Mouse (Mus musculus): ENCODE data around the gene Nfam1. TPM values are rescaled to one million over a fixed set of nuclear protein-coding genes. Genes with fewer than 3 reads are reported as not detected.
"Not testable (repeated sequence)": the region's sequence is repeated elsewhere in the genome, so short reads cannot be mapped to it uniquely, and the experiment has no call there.

Gene Nfam1
- polyA plus RNA-seq, 1 experiment from 2014 or later: 2.8 TPM

DNA sequence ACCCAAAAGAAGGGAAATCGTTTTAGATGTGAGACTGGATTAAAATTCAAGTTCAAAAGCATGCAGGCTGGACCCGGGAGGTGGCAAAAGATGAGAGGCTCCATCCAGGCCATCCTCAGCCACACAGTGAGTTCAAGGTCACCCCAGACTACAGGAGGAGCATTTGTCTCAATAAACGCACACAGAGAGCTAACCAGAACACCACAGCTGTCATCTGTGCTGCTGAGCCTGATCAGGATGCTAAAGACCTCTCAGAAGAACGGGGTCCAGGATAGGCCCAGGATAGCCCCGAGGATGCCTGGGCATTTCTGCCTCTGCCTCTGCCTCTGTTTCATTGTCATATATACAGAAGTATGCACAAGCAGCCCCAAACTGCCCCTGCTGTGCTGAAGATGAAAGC, 22.5 kb upstream of the Nfam1 start:
- Histone ChIP-seq H3K4me1 (replicated peaks) (peaks cover 65% of the 10 kb centered on the region), H3K27ac (no peak overlapping the region)
- 38% methylated on average over 5 of the region's 5 CpGs for WGBS

DNA sequence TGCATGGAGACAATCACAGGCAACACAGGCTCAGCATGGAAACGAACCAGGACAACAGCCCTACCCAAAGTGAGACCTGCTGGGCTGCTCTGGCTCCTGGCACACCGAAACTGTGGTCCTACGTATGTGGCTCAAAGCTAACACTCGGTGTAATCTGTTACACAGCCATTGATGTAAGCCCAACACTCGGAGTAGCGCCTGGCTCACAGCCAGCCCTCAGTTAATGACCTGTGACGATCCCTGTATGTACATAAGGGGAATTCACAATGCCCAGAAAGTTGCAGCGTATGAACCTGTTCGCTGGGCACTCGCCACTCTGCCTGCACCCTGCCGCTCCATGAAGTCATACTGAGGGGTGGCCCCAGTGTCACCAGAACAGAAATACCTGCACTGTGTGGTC, 20.2 kb upstream of the Nfam1 start:
- H3K4me3 ChIP-seq: no peak overlapping the region
- 0 out of 2 replicates have a peak, but pooled peaks cover 4% of the 10 kb centered on the region for H3K9me3 ChIP-seq
- peaks cover 54% of the 10 kb centered on the region for H3K4me1 ChIP-seq (replicated peaks)
- 63% methylated on average over 11 of the region's 11 CpGs for WGBS
- no peak overlapping the region for H3K27ac ChIP-seq
- DNase-seq (ENCODE audit: low spot score): no peak
- H3K27me3 ChIP-seq (ENCODE audit: insufficient read depth, poor library complexity, severe bottlenecking): peaks cover 20% of the 10 kb centered on the region; the same call in 1 of the 2 replicates
- no peaks in the 10 kb centered on the region for H3K36me3 ChIP-seq

More for the DNA sequence above, 22.5 kb upstream of the Nfam1 start:
- H3K9me3 ChIP-seq: 0 out of 2 replicates have a peak, but pooled peaks cover 4% of the 10 kb centered on the region
- no peaks in the 10 kb centered on the region for H3K36me3 ChIP-seq
- H3K27me3 ChIP-seq (ENCODE audit: insufficient read depth, poor library complexity, severe bottlenecking): peaks cover 25% of the 10 kb centered on the region; the same call in 1 of the 2 replicates
- no peak for DNase-seq (ENCODE audit: low spot score)
- H3K4me3 ChIP-seq: no peak overlapping the region

DNA sequence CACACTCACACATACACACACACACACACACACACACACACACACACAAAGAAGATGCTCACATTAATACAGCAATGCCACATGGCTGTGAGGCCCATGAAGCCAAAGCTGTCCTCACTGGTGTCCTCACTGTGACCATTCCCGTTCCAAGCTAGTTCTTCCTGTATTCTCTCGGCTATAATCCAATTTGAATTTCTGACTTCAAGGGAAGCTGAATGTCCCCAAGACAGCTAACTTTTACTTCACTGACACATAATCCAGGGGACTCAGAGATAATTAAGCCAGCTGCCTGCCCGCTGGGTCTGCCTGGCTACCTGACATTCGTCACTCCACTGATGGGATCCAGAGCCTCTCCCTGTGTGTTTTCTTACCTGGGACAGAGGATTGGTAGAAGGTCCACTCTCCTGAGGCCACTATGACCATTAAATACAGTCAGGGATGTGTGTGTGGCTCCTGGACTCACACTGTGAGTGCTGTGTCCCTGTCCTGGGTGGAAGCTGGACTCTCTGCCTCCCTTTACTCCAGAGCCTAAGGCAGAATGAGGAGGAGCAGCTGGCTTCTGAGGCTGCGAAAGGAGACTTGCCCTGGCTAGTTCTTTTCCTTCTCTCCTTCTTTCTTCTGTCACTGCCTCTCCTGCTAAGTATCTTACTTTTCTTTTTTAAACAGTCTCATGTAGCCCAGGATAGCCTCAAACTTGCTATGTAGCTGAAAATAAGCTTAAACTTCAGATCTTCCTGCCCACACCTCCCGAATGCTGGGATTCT, 19.4 kb upstream of the Nfam1 start:
- 79% methylated on average over 6 of the region's 6 CpGs for WGBS
- 0 out of 2 replicates have a peak, but pooled peaks cover 3% of the 10 kb centered on the region for H3K9me3 ChIP-seq
- peaks cover 49% of the 10 kb centered on the region for H3K4me1 ChIP-seq (replicated peaks)
- H3K27me3 ChIP-seq (ENCODE audit: insufficient read depth, poor library complexity, severe bottlenecking): peaks cover 20% of the 10 kb centered on the region; the same call in 1 of the 2 replicates
- no peaks in the 10 kb centered on the region for H3K36me3 ChIP-seq
- H3K27ac ChIP-seq: no peak overlapping the region
- no peak overlapping the region for H3K4me3 ChIP-seq
- DNase-seq (ENCODE audit: low spot score): no peak

DNA sequence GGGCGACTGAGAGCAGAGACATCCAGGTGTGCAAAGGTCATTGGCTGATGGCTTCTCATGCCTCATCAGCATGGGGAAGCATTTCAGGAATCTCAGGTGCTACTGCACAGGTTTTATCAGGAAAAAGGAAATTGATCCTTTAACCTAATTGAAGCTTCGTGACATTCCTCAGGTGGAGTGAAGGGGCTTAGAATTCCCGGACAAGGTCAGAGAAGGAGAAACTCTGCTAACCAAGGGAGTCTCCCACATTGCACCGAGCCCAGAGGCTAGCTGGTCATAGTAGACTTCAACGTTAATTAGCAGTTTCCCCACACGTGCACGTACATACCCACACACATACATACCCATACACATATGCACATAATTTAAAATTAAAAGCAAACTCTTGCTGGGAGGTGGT, 13.6 kb upstream of the Nfam1 start:
- Histone ChIP-seq H3K27me3 (ENCODE audit: insufficient read depth, poor library complexity, severe bottlenecking) (0 out of 2 replicates have a peak, but pooled peaks cover 6% of the 10 kb centered on the region), H3K9me3 (peaks cover 7% of the 10 kb centered on the region; the same call in 1 of the 2 replicates), H3K4me3 (no peak overlapping the region), H3K27ac (no peak overlapping the region), H3K4me1 (replicated peaks) (peaks cover 37% of the 10 kb centered on the region), H3K36me3 (no peaks in the 10 kb centered on the region)
- DNase-seq (ENCODE audit: low spot score): no peak
- WGBS: 83% methylated on average over 7 of the region's 7 CpGs

DNA sequence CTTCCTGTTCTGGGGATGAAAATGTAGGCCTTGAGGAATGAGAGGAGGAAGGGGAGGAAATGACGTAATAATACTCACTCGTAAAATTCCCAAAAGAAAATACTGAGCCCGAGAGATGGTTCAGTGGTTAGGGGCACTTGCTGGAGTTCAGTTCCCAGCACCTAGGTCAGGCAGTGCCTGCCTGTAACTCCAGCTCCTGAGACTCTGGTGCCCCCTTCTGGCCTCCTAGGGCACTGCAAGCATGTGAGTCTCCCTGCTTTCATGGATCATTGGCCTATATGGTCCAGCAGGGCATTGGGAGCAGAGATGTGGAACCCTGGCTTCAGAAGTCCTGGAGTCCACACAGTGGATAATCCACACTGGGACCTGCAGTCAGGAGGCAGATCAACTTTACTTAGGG, 13.2 kb upstream of the Nfam1 start:
- Histone ChIP-seq H3K9me3 (peaks cover 7% of the 10 kb centered on the region; the same call in 1 of the 2 replicates), H3K27ac (no peak overlapping the region), H3K4me3 (no peak overlapping the region), H3K36me3 (no peaks in the 10 kb centered on the region), H3K27me3 (ENCODE audit: insufficient read depth, poor library complexity, severe bottlenecking) (peaks cover 10% of the 10 kb centered on the region; the same call in 1 of the 2 replicates), H3K4me1 (replicated peaks) (peaks cover 33% of the 10 kb centered on the region)
- WGBS: 89% methylated on average over 3 of the region's 3 CpGs
- DNase-seq (ENCODE audit: low spot score): no peak

DNA sequence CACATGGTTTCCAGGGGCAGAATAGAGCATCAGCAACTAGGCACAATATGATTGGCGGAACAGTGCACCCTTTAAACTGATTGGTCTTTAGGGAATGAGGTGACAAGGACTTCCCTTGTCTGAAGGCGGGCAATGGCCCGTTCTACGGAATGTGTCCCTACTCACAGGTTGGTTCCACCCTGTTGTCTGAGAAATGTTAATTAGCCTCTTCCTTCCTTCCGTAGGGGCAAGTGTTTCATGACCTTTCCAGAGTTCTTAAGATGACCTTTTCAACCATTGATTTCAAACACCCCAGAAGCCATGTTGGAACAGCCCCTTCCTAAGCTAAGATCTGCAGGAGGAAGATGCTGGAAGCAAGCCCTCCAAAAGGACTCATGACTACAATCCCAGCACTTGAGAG, 12.5 kb upstream of the Nfam1 start:
- WGBS: 90% methylated on average over 5 of the region's 5 CpGs

DNA sequence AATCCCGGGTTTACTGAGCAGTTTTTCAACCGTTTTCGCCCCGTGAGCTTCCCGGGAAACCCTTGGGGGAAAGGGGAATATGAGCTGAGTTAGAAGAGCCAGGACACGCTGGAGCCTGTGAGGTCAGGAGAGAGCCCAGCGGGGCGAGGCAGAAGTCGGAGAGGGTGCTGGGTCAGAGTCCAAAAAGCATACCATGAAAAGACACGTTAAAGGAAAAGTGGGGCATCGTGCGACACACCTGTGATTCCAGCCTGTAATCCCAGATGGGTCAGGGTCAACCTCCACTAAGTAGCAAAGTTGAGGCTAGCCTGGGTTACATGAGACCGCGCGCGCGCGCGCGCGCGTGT, 10.2 kb upstream of the Nfam1 start:
- 0 out of 2 replicates have a peak overlapping the region, but pooled peaks have one; percentile 16 for H3K4me3 ChIP-seq
- DNase-seq (ENCODE audit: low spot score): no peak
- H3K27ac ChIP-seq: peak overlapping the region; percentile 54
- peaks cover 7% of the 10 kb centered on the region; the same call in 1 of the 2 replicates for H3K9me3 ChIP-seq
- H3K27me3 ChIP-seq (ENCODE audit: insufficient read depth, poor library complexity, severe bottlenecking): peaks cover 37% of the 10 kb centered on the region
- peaks cover 32% of the 10 kb centered on the region for H3K4me1 ChIP-seq (replicated peaks)
- no peaks in the 10 kb centered on the region for H3K36me3 ChIP-seq
- 71% methylated on average over 22 of the region's 22 CpGs for WGBS

More for the DNA sequence above, 12.5 kb upstream of the Nfam1 start:
- peaks cover 26% of the 10 kb centered on the region for H3K4me1 ChIP-seq (replicated peaks)
- not testable (repeated sequence) for H3K27ac ChIP-seq; H3K4me3 ChIP-seq; DNase-seq (ENCODE audit: low spot score); H3K36me3 ChIP-seq; H3K9me3 ChIP-seq
- H3K27me3 ChIP-seq (ENCODE audit: insufficient read depth, poor library complexity, severe bottlenecking): peaks cover 15% of the 10 kb centered on the region

DNA sequence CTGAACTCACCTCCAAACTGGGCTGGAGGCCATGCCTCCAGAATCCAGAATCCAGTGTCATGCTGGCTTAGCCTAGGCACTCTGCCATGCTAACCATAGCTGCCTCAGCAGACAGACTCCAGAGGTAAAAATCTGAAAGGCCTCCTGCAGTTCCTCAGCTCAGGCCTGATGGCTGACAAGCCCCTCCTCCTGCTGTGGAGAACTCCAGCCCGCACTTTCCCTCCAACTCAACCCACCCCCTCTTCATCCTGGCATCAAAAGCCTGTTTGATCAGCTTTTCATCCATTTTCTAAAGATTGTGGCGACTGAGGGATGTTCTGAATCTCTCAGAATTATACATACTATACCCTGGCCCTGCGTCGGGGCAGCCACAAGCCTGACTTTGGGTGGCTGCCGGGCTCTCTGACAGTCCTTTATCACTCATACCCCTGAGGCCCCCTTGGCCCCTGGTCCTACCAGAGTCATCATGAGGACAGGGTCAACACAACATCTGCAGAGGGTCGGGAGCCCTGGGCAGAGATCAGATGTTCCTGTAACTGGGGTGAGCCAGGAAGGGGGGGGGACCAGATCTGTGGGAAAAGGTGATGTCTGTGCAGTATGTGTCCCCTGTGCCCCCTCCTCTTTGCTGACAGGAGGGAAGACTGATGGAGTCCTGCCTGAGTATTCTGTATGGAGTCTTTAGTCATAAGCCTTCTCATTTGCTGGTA, 9.7 kb upstream of the Nfam1 start:
- Histone ChIP-seq H3K27me3 (ENCODE audit: insufficient read depth, poor library complexity, severe bottlenecking) (peaks cover 40% of the 10 kb centered on the region), H3K4me1 (replicated peaks) (peaks cover 36% of the 10 kb centered on the region), H3K4me3 (peak overlapping the region; percentile 16; the same call in 1 of the 2 replicates), H3K27ac (peak overlapping the region; percentile 54), H3K36me3 (no peaks in the 10 kb centered on the region), H3K9me3 (peaks cover 7% of the 10 kb centered on the region; the same call in 1 of the 2 replicates)
- peak; percentile 48 for DNase-seq (ENCODE audit: low spot score)
- WGBS: 4% methylated on average over 6 of the region's 6 CpGs

DNA sequence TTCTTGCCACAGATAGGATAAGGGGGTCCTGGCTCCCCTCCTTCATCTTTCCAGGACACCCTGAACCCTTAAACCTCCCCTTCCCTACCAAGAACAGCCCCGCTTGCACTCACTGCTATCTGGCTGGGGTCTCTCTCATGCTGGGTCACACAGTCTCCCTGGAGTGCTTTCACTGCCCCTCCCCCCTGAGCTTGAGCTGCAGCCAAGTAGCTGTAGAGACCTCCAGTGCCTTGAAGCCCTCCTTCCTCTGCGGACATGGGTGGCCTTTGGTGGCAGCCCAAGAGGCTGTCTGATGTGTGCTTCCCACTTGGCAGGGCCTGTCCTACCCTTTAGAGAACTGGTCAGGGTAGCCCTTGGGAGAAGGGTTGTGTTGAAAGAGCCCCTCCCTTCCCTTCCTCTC, 7.0 kb upstream of the Nfam1 start:
- Histone ChIP-seq H3K4me3 (no peak overlapping the region), H3K4me1 (replicated peaks) (peaks cover 41% of the 10 kb centered on the region), H3K27ac (peak overlapping the region; percentile 6; the same call in 1 of the 2 replicates), H3K27me3 (ENCODE audit: insufficient read depth, poor library complexity, severe bottlenecking) (peaks cover 56% of the 10 kb centered on the region), H3K9me3 (no peaks in the 10 kb centered on the region), H3K36me3 (no peaks in the 10 kb centered on the region)
- DNase-seq (ENCODE audit: low spot score): no peak
- 42% methylated on average over 2 of the region's 2 CpGs for WGBS

DNA sequence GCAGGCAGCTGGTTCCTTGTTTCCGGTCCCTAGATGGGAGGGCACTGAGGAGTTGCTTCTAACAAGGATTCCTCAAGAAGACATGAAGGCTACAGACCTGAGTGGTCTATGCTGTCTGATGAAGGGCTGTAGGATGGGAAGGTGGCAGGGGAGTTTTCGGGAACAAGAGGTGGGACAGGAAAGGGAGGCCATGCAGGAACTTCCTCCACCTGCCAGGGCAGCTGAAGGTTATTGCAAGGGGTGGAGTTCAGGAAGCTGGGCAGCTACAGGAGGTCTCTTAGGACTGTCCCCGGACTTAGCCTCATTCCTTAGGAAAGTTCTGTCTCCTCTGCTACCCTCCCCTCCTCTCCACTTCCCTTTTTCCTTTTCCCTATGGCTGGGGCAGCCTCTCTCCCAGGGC, 5.7 kb upstream of the Nfam1 start:
- 57% methylated on average over 3 of the region's 3 CpGs for WGBS
- DNase-seq (ENCODE audit: low spot score): no peak
- H3K27ac ChIP-seq: no peak overlapping the region
- no peaks in the 10 kb centered on the region for H3K9me3 ChIP-seq
- H3K4me3 ChIP-seq: no peak overlapping the region
- no peaks in the 10 kb centered on the region for H3K36me3 ChIP-seq
- peaks cover 49% of the 10 kb centered on the region for H3K4me1 ChIP-seq (replicated peaks)
- peaks cover 70% of the 10 kb centered on the region for H3K27me3 ChIP-seq (ENCODE audit: insufficient read depth, poor library complexity, severe bottlenecking)

DNA sequence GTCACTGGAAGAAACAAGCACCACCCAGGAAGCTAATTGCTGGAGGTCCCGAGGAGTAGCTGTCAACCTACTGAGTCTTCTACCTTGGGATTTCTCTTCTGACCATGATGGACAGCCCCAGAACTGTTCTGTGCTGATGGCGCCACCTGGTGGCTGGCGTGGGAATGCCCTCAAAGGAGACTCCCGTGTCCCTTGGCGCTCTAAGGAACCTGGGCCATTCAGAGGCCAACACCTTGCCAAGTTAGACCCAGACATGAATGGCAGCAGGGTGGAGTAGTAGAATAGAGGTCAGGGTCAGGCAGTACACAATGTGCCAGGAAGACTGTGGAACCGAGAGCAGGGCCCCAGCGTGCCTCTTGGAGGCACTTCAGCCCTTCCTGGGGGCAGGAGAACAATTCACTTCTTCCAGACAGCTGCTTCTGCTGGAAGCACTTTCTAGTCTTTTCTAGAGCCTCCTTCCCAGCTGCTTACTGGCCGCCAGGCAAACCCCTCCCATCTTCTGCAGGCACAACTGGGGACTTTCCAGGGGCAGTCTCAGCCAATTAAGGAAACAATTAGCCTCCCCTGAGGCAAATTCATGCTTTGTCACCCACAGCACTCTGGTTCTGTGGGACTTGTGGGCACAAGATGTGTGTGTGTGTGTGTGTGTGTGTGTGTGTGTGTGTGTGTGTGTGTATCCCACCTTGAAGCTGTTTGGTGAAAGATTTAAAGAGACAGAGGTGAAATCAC, 4.8 kb upstream of the Nfam1 start:
- peak; percentile 87 for DNase-seq (ENCODE audit: low spot score)
- H3K4me3 ChIP-seq: no peak overlapping the region
- no peaks in the 10 kb centered on the region for H3K36me3 ChIP-seq
- 3% methylated on average over 8 of the region's 8 CpGs for WGBS
- no peaks in the 10 kb centered on the region for H3K9me3 ChIP-seq
- no peak overlapping the region for H3K27ac ChIP-seq
- peaks cover 79% of the 10 kb centered on the region for H3K27me3 ChIP-seq (ENCODE audit: insufficient read depth, poor library complexity, severe bottlenecking)
- H3K4me1 ChIP-seq (replicated peaks): peaks cover 49% of the 10 kb centered on the region

DNA sequence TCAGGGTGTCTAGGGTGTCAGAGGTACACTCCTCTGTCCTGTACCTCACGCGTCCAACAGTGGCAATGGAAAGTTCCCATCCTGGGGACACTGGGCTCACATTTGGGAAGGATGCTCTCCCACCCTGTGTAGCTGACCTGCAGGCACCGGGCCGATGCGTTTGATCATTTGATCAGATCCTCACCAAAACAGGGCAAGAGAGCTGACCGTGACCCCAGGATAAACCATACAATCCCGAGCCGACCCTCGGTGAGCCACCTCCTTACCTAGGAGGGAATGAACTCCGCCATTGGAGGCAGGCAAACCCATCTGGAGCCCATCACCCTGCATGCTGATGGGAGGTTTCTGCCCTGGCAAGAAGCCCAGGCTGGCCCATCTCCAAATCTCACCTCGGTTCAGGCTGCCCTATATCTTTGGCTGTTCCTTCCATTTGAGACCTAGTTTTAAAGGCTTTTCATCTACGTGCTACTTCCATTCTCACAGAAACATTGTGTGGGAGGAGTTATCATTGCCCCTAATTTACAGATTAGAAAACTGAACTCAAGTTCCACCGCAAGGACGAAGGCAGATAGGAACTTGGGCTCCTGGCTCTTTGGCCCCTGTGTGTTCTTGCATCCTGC, 3.9 kb upstream of the Nfam1 start:
- 93% methylated on average over 14 of the region's 14 CpGs for WGBS
- Histone ChIP-seq H3K4me3 (no peak overlapping the region), H3K27ac (no peak overlapping the region), H3K36me3 (no peaks in the 10 kb centered on the region), H3K9me3 (no peaks in the 10 kb centered on the region), H3K27me3 (ENCODE audit: insufficient read depth, poor library complexity, severe bottlenecking) (peaks cover 85% of the 10 kb centered on the region), H3K4me1 (replicated peaks) (peaks cover 49% of the 10 kb centered on the region)
- DNase-seq (ENCODE audit: low spot score): no peak
